ENCODE assay signal across 8 mouse cellular contexts in genomic region chr6:36809311-36809726, GRCm38 (mm10). TPM values are rescaled to one million over a fixed set of nuclear protein-coding genes. Genes with fewer than 3 reads are reported as not detected.
DNase-seq lines count a peak whose midpoint lies in the region; ATAC-seq and TF ChIP-seq lines count a peak whose summit lies in the region.

No protein-coding gene starts in this region.

- no peak for TF ChIP-seq CTCF in thymus, adult 2 months (IDR thresholded peaks at IDR 0.05; ENCODE audit: borderline replicate concordance, control insufficient read depth, extremely low read depth, insufficient read depth, low read length, poor library complexity)

- no peaks in the 10 kb centered on the region for H3K36me3 ChIP-seq in ES-E14 (ENCODE audit: control insufficient read depth, insufficient read depth, low read length, poor library complexity, severe bottlenecking)
- H3K36me3 ChIP-seq in embryonic facial prominence, embryonic 13.5 days: peaks cover 13% of the 10 kb centered on the region
- H3K36me3 ChIP-seq in intestine, embryonic 14.5 days (ENCODE audit: control insufficient read depth, insufficient read depth, low read length): peaks cover 8% of the 10 kb centered on the region
- peaks cover 15% of the 10 kb centered on the region for H3K36me3 ChIP-seq in limb, embryonic 13.5 days
- no peaks in the 10 kb centered on the region for H3K36me3 ChIP-seq in neural tube, embryonic 15.5 days
- H3K36me3 ChIP-seq in thymus, adult 2 months (ENCODE audit: control insufficient read depth, insufficient read depth, low read length): no peaks in the 10 kb centered on the region

- peak overlapping the region; percentile 47 to 51 for H3K4me3 ChIP-seq in ES-E14 (ENCODE audit: insufficient read depth in 1 of 2, low read depth in 1 of 2, low read length in 2 of 2, poor library complexity in 1 of 2, severe bottlenecking in 1 of 2)
- H3K4me3 ChIP-seq in embryonic facial prominence, embryonic 13.5 days: peak overlapping the region; percentile 68
- peak overlapping the region; percentile 64 for H3K4me3 ChIP-seq in intestine, embryonic 14.5 days (ENCODE audit: low read depth, low read length)
- peak overlapping the region; percentile 70 for H3K4me3 ChIP-seq in limb, embryonic 13.5 days
- peak overlapping the region; percentile 72 for H3K4me3 ChIP-seq in neural tube, embryonic 15.5 days (replicated peaks)
- H3K4me3 ChIP-seq in thymus, adult 2 months (ENCODE audit: control insufficient read depth, insufficient read depth, low read length): no peak overlapping the region

- peak overlapping the region; percentile 69 for H3K4me2 ChIP-seq in embryonic facial prominence, embryonic 13.5 days
- H3K4me2 ChIP-seq in intestine, embryonic 14.5 days (ENCODE audit: low read length): peak overlapping the region; percentile 68
- peak overlapping the region; percentile 76 for H3K4me2 ChIP-seq in limb, embryonic 13.5 days (replicated peaks)
- H3K4me2 ChIP-seq in neural tube, embryonic 15.5 days: peak overlapping the region; percentile 66

- ATAC-seq in embryonic facial prominence, embryonic 13.5 days (ENCODE audit: insufficient number of reproducible peaks, insufficient read depth, low FRiP score, low TSS enrichment, low read depth): peak; percentile 76
- peak; percentile 24; the same call in 1 of the 2 replicates for ATAC-seq in intestine, embryonic 14.5 days (replicated peaks; ENCODE audit: low FRiP score, low TSS enrichment, low read depth)
- peak; percentile 28 for ATAC-seq in limb, embryonic 13.5 days (ENCODE audit: low FRiP score, low read depth)
- peak; percentile 70 for ATAC-seq in neural tube, embryonic 15.5 days (ENCODE audit: low FRiP score)
- ATAC-seq in CD4-positive, CD25-positive, alpha-beta regulatory T cell, adult 4 months: no peak

- no peak for TF ChIP-seq POLR2A in thymus, adult 2 months (IDR thresholded peaks at IDR 0.05; ENCODE audit: control insufficient read depth, extremely low read depth, insufficient read depth, low read length, poor library complexity)

- H3K9me3 ChIP-seq in ES-E14 (ENCODE audit: control insufficient read depth, insufficient read depth, low read depth, low read length): no peaks in the 10 kb centered on the region
- no peaks in the 10 kb centered on the region for H3K9me3 ChIP-seq in embryonic facial prominence, embryonic 13.5 days
- no peaks in the 10 kb centered on the region for H3K9me3 ChIP-seq in intestine, embryonic 14.5 days (ENCODE audit: control insufficient read depth, low read length)
- H3K9me3 ChIP-seq in limb, embryonic 13.5 days: no peaks in the 10 kb centered on the region
- no peaks in the 10 kb centered on the region for H3K9me3 ChIP-seq in neural tube, embryonic 15.5 days (replicated peaks)

- no peak overlapping the region for H3K27ac ChIP-seq in ES-E14 (ENCODE audit: insufficient read depth, low read depth, low read length, poor library complexity, severe bottlenecking)
- peak overlapping the region; percentile 95 for H3K27ac ChIP-seq in embryonic facial prominence, embryonic 13.5 days
- H3K27ac ChIP-seq in intestine, embryonic 14.5 days (ENCODE audit: low read depth): peak overlapping the region; percentile 81
- peak overlapping the region; percentile 95 for H3K27ac ChIP-seq in limb, embryonic 13.5 days
- H3K27ac ChIP-seq in neural tube, embryonic 15.5 days (replicated peaks): peak overlapping the region; percentile 89
- no peak overlapping the region for H3K27ac ChIP-seq in thymus, adult 2 months (ENCODE audit: control insufficient read depth, insufficient read depth, low read length)

- H3K9ac ChIP-seq in ES-E14 (ENCODE audit: insufficient read depth, low read depth, low read length, poor library complexity, severe bottlenecking): no peak overlapping the region
- H3K9ac ChIP-seq in embryonic facial prominence, embryonic 13.5 days: peak overlapping the region; percentile 85
- peak overlapping the region; percentile 72 for H3K9ac ChIP-seq in intestine, embryonic 14.5 days (ENCODE audit: low read length)
- peak overlapping the region; percentile 89 for H3K9ac ChIP-seq in limb, embryonic 13.5 days
- peak overlapping the region; percentile 76 for H3K9ac ChIP-seq in neural tube, embryonic 15.5 days (replicated peaks)

- in situ Hi-C loops in ES-E14 (cut with MboI; ENCODE audit: low sequenced_read_pairs in 2 of 2, unreplicated experiment in 2 of 2): no loop called here

- H3K4me1 ChIP-seq in ES-E14 (ENCODE audit: control insufficient read depth in 2 of 2, insufficient read depth in 2 of 2, low read length in 2 of 2, poor library complexity in 1 of 2): peaks cover 0 to 3% of the 10 kb centered on the region in 2 experiments; a peak in 1 of 4 replicates
- peaks cover 32% of the 10 kb centered on the region for H3K4me1 ChIP-seq in embryonic facial prominence, embryonic 13.5 days
- peaks cover 8% of the 10 kb centered on the region; the same call in 1 of the 2 replicates for H3K4me1 ChIP-seq in intestine, embryonic 14.5 days (replicated peaks; ENCODE audit: control insufficient read depth, insufficient read depth, low read length)
- H3K4me1 ChIP-seq in limb, embryonic 13.5 days: peaks cover 31% of the 10 kb centered on the region
- peaks cover 37% of the 10 kb centered on the region for H3K4me1 ChIP-seq in neural tube, embryonic 15.5 days
- H3K4me1 ChIP-seq in thymus, adult 2 months (replicated peaks; ENCODE audit: control insufficient read depth, insufficient read depth, low read length): no peaks in the 10 kb centered on the region

- H3K27me3 ChIP-seq in embryonic facial prominence, embryonic 13.5 days: no peaks in the 10 kb centered on the region
- H3K27me3 ChIP-seq in intestine, embryonic 14.5 days (replicated peaks; ENCODE audit: control insufficient read depth, insufficient read depth, low read length): no peaks in the 10 kb centered on the region
- no peaks in the 10 kb centered on the region for H3K27me3 ChIP-seq in limb, embryonic 13.5 days
- no peaks in the 10 kb centered on the region for H3K27me3 ChIP-seq in neural tube, embryonic 15.5 days (replicated peaks)
- no peaks in the 10 kb centered on the region for H3K27me3 ChIP-seq in thymus, adult 2 months (ENCODE audit: control insufficient read depth, insufficient read depth, low read length)

- DNase-seq in 3134 (ENCODE audit: extremely low read depth, insufficient read length, low spot score) (peak; percentile 23), ES-E14 (ENCODE audit: low read depth, low spot score) (no peak)
- DNase-seq in intestine, embryonic 14.5 days (ENCODE audit: low spot score): peak; percentile 63
- DNase-seq in thymus, adult 2 months: no peak

- 1% methylated on average over 7 of the region's 7 CpGs for WGBS in embryonic facial prominence, embryonic 13.5 days
- WGBS in intestine, embryonic 14.5 days: 11% methylated on average over 7 of the region's 7 CpGs
- WGBS in limb, embryonic 13.5 days: 2% methylated on average over 7 of the region's 7 CpGs
- 3% methylated on average over 7 of the region's 7 CpGs for WGBS in neural tube, embryonic 15.5 days
- WGBS in thymus, adult 2 months: 70% methylated on average over 7 of the region's 7 CpGs

TF ChIP-seq in ES-E14, 5 proteins besides CTCF, POLR2A, EP300 and RAD21:
- TF ChIP-seq HCFC1 (IDR thresholded peaks at IDR 0.05; ENCODE audit: borderline replicate concordance, insufficient read depth, low read length) (no peak), ZNF384 (IDR thresholded peaks at IDR 0.05; ENCODE audit: low read depth, low read length) (no peak), CHD2 (IDR thresholded peaks at IDR 0.05; ENCODE audit: low read depth, low read length) (no peak), MAFK (IDR thresholded peaks at IDR 0.05; ENCODE audit: insufficient read depth, low read depth, low read length) (no peak), ZC3H11A (IDR thresholded peaks at IDR 0.05; ENCODE audit: borderline replicate concordance, low read depth, low read length) (no peak)

RNA-seq across cellular contexts. Expression of gene Ptn, which starts 0.7 kb away (rescaled TPM):
- total RNA-seq in ES-E14 (2012; rRNA removed): 2.2 and 3.9 TPM in 2 replicates
- 731 and 758 TPM in 2 replicates for polyA plus RNA-seq in embryonic facial prominence, embryonic 13.5 days (2015; fragmentation: Nextera tagmentation; extraction: Ambion mirVana)
- polyA plus RNA-seq in intestine, embryonic 14.5 days (2014; fragmentation: Nextera tagmentation; extraction: Ambion mirVana): 332 and 353 TPM in 2 replicates
- 603 and 694 TPM in 2 replicates for polyA plus RNA-seq in limb, embryonic 13.5 days (2015; fragmentation: Nextera tagmentation; extraction: Ambion mirVana)
- polyA plus RNA-seq in neural tube, embryonic 15.5 days (2015; fragmentation: Nextera tagmentation; extraction: Ambion mirVana): 623 and 715 TPM in 2 replicates
- polyA plus RNA-seq in thymus, adult 2 months (2012; rRNA removed): 2.6 and 2.9 TPM in 2 replicates
- polyA plus RNA-seq in CD4-positive, CD25-positive, alpha-beta regulatory T cell, adult 4 months (2017; shearing (Covaris generic)): not detected

Comparison
In these comparisons a context has a peak if more than half of its experiments do, and no peak if none do; other contexts are left out.
1. DNase-seq: peak in 3134 (single experiment) and intestine, embryonic 14.5 days (single experiment); none in ES-E14 (single experiment) and thymus, adult 2 months (single experiment).
2. H3K27ac ChIP-seq: peak in embryonic facial prominence, embryonic 13.5 days (single experiment), intestine, embryonic 14.5 days (single experiment), limb, embryonic 13.5 days (single experiment) and neural tube, embryonic 15.5 days (single experiment); none in ES-E14 (single experiment) and thymus, adult 2 months (single experiment).
3. RNA of gene Ptn, which starts 0.7 kb away (polyA plus RNA-seq): 731 to 758 TPM in embryonic facial prominence, embryonic 13.5 days, 623 to 715 TPM in neural tube, embryonic 15.5 days, 603 to 694 TPM in limb, embryonic 13.5 days and 332 to 353 TPM in intestine, embryonic 14.5 days; 2.6 to 2.9 TPM in thymus, adult 2 months and not detected in CD4-positive, CD25-positive, alpha-beta regulatory T cell, adult 4 months; every median in the first group is over 10 times any median in the second.
4. Peak in every context shown above with its lines, with median percentiles within 50 percentile points of each other: H3K4me2 ChIP-seq.